Mouse (Mus musculus) stomach, embryonic 15.5 days (tissue): ENCODE measurements around the gene Epb41l2. TPM values are rescaled to one million over a fixed set of nuclear protein-coding genes. Genes with fewer than 3 reads are reported as not detected.
A peak's percentile ranks its signal among the peaks of the same experiment; 100 is the strongest.

ENCODE experiments used
- ATAC-seq: fragments of 200-750 bp; cut with Nextera tagmentation; 2 replicates; pipeline ENCODE4 v1.8.0; 2017; ENCODE audit warnings: low read depth, moderate number of reproducible peaks, moderate TSS enrichment; ENCODE audit not compliant: insufficient read depth, low FRiP score
- H3K27ac ChIP-seq: fragments of 300-500 bp; sonication (generic); 2 replicates; pipeline ENCODE4 v1.5.1; 2015; ENCODE audit warnings: mild to moderate bottlenecking, inconsistent platforms
- H3K27me3 ChIP-seq: fragments of 300-500 bp; sonication (generic); replicated peaks from 2 replicates; pipeline ENCODE4 v1.6.1; 2015; ENCODE audit warnings: inconsistent platforms
- H3K36me3 ChIP-seq: fragments of 300-500 bp; sonication (generic); 2 replicates; pipeline ENCODE4 v1.6.1; 2015; ENCODE audit warnings: inconsistent platforms
- H3K4me1 ChIP-seq: fragments of 300-500 bp; sonication (generic); 2 replicates; pipeline ENCODE4 v1.6.1; 2015; ENCODE audit warnings: inconsistent platforms
- H3K4me2 ChIP-seq: fragments of 300-500 bp; sonication (generic); 2 replicates; pipeline ENCODE4 v1.6.1; 2015; ENCODE audit warnings: mild to moderate bottlenecking, inconsistent platforms
- H3K4me3 ChIP-seq: fragments of 300-500 bp; sonication (generic); replicated peaks from 2 replicates; pipeline ENCODE4 v1.5.1; 2015; ENCODE audit warnings: inconsistent platforms
- H3K9ac ChIP-seq: fragments of 300-500 bp; sonication (generic); 2 replicates; pipeline ENCODE4 v1.6.1; 2015; ENCODE audit warnings: inconsistent platforms
- H3K9me3 ChIP-seq: fragments of 300-500 bp; sonication (generic); 2 replicates; pipeline ENCODE4 v1.6.1; 2016; ENCODE audit warnings: inconsistent platforms
- WGBS: fragments of 180-500 bp; shearing (Covaris S2); methylation state at CpG from one replicate; pipeline ENCODE4 v1.1.7; 2015; 5-methylcytosine and 5-hydroxymethylcytosine counted together
- polyA plus RNA-seq: library from polyadenylated mRNA; unstranded; fragments of >200 nt; fragmentation: Nextera tagmentation; extraction: Ambion mirVana; gene quantifications from 2 replicates; pipeline ENCODE4 v1.2.1, GENCODE M21; 2015

Gene Epb41l2
- polyA plus RNA-seq, 1 experiment from 2014 or later = 50.2 TPM

GRCm38 (mm10) chr10:25331321-25332049, 28.1 kb upstream of the Epb41l2 start:
- Histone ChIP-seq H3K27ac (peak overlapping the region; percentile 28; the same call in 1 of the 2 replicates), H3K9me3 (no peaks in the 10 kb centered on the region), H3K4me1 (no peaks in the 10 kb centered on the region), H3K27me3 (no peaks in the 10 kb centered on the region), H3K36me3 (no peaks in the 10 kb centered on the region), H3K9ac (no peak overlapping the region), H3K4me2 (no peak overlapping the region), H3K4me3 (no peak overlapping the region)
- WGBS = 48% methylated on average over 9 of the region's 9 CpGs
- no peak for ATAC-seq

GRCm38 (mm10) chr10:25333390-25334079, 26.1 kb upstream of the Epb41l2 start:
- WGBS = 43% methylated on average over 4 of the region's 4 CpGs
- no peaks in the 10 kb centered on the region for H3K4me1 ChIP-seq
- no peak for ATAC-seq

DNA sequence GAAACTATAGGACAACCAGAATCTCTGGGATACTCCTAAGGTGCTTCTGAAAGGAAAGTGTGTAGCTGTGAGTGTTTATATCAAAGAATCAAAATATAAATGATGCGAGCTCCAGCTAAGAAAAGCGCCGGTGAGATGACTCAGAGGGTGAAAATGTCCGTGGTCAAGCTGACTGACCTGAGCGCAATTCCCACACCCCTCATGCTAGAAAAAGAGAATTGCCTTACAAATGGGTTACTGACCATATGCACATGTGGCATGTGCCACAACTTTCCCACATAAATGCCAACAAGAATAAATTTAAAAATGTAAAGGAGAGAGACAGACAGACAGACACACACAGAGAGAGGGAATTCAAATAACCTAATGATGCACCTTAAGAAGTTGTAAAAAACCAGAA, 18.9 kb upstream of the Epb41l2 start:
- H3K36me3 ChIP-seq = no peaks in the 10 kb centered on the region
- no peak for ATAC-seq
- H3K9ac ChIP-seq = no peak overlapping the region
- WGBS = 88% methylated on average over 5 of the region's 5 CpGs
- no peak overlapping the region for H3K4me2 ChIP-seq
- no peaks in the 10 kb centered on the region for H3K27me3 ChIP-seq
- no peaks in the 10 kb centered on the region for H3K4me1 ChIP-seq
- no peaks in the 10 kb centered on the region for H3K9me3 ChIP-seq
- no peak overlapping the region for H3K27ac ChIP-seq
- no peak overlapping the region for H3K4me3 ChIP-seq

More at GRCm38 (mm10) chr10:25333390-25334079, 26.1 kb upstream of the Epb41l2 start:
- Histone ChIP-seq H3K27ac (no peak overlapping the region), H3K4me3 (no peak overlapping the region), H3K36me3 (no peaks in the 10 kb centered on the region), H3K27me3 (no peaks in the 10 kb centered on the region), H3K4me2 (no peak overlapping the region), H3K9ac (no peak overlapping the region), H3K9me3 (no peaks in the 10 kb centered on the region)

GRCm38 (mm10) chr10:25342801-25343200, 16.8 kb upstream of the Epb41l2 start:
- H3K27ac ChIP-seq = no peak overlapping the region
- no peak for ATAC-seq
- no peak overlapping the region for H3K4me3 ChIP-seq
- no peak overlapping the region for H3K9ac ChIP-seq
- H3K27me3 ChIP-seq = no peaks in the 10 kb centered on the region
- H3K4me1 ChIP-seq = no peaks in the 10 kb centered on the region
- H3K36me3 ChIP-seq = no peaks in the 10 kb centered on the region
- no peaks in the 10 kb centered on the region for H3K9me3 ChIP-seq
- H3K4me2 ChIP-seq = no peak overlapping the region

- Histone ChIP-seq H3K4me1 (no peaks in the 10 kb centered on the region), H3K9ac (no peak overlapping the region), H3K9me3 (no peaks in the 10 kb centered on the region), H3K27me3 (no peaks in the 10 kb centered on the region), H3K36me3 (no peaks in the 10 kb centered on the region), H3K27ac (no peak overlapping the region), H3K4me2 (no peak overlapping the region), H3K4me3 (no peak overlapping the region)
- ATAC-seq = no peak
- whole genome bisulfite sequencing = 93% methylated on average over 3 of the region's 3 CpGs
Observed at GRCm38 (mm10) chr10:25353941-25354340, 5.7 kb upstream of the Epb41l2 start.

GRCm38 (mm10) chr10:25354390-25354789, 5.2 kb upstream of the Epb41l2 start:
- H3K27me3 ChIP-seq = no peaks in the 10 kb centered on the region
- 78% methylated on average over 7 of the region's 7 CpGs for WGBS
- H3K4me2 ChIP-seq = no peak overlapping the region
- ATAC-seq = no peak
- H3K4me3 ChIP-seq = no peak overlapping the region
- no peaks in the 10 kb centered on the region for H3K4me1 ChIP-seq
- no peaks in the 10 kb centered on the region for H3K36me3 ChIP-seq
- H3K9ac ChIP-seq = no peak overlapping the region
- H3K27ac ChIP-seq = no peak overlapping the region
- no peaks in the 10 kb centered on the region for H3K9me3 ChIP-seq

DNA sequence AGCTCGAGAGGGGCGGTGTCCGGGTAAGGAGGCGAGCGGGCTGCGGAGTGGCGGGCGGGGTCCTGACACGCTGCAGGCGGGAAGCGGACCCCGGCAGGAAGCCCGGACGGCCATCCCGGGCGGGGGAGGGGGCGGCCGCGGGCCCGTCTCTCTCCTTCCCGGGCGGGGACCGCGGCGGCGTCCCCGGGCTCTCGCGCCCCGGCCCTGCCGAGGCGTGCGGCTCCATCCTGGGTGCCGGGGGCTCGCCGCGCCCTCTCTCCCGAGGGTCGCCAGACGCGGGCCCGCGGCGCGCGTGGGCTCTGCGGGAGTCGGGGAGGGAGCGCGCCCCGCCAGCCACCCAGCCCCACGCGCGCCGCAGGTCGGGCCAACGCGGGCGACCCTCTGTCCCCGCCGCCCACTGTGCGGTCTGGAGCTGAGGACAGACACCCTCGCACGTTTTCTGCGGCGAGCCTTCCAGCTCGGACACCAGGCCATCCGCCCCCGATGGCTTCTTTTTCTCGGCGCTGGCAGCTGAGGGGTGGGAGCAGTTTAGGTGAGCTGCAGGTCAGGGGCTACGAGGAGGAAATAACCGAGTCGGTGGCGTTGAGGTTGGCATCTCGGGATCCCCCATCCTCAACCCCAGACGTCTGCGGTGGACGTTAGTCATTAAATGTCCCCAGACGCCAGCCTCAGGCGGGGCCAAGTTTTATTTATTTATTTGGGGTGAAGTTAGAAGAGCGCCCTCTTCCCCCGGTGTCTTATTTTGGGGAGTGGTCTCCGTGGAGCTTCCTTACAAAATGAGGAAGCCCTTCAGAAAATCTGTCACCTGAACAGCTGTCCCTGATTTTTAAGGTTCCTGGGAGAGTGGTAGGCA, 587 bp downstream of the Epb41l2 start:
- H3K9ac ChIP-seq = peak overlapping the region; percentile 83
- H3K4me2 ChIP-seq = peak overlapping the region; percentile 76
- ATAC-seq = peak; percentile 24
- WGBS = under 1% methylated on average over 74 of the region's 84 CpGs
- peak overlapping the region; percentile 79 for H3K4me3 ChIP-seq
- 0 out of 2 replicates have a peak, but pooled peaks cover 10% of the 10 kb centered on the region for H3K4me1 ChIP-seq
- no peaks in the 10 kb centered on the region for H3K9me3 ChIP-seq
- peak overlapping the region; percentile 82 for H3K27ac ChIP-seq
- H3K27me3 ChIP-seq = no peaks in the 10 kb centered on the region
- no peaks in the 10 kb centered on the region for H3K36me3 ChIP-seq

DNA sequence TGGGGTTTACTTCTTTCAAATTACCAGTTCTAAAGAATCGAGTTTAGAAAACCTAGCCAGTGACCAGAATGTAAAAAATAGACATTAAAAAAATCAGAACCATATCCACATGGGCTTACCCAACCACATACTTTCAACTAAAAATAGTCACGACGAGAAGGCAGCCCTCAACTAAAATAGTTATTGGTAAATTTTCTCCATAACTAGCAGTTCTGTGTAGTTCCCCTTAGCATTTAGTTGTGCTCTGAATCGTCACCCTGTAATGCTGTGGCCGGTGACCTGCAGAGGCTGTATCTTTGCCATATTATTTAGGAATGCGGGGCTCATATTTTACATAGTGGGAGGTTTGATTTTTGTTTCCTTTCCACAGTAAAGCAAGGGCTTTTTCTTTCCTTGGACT, 2.6 kb downstream of the Epb41l2 start:
- no peaks in the 10 kb centered on the region for H3K36me3 ChIP-seq

GRCm38 (mm10) chr10:25365158-25365557, 5.6 kb downstream of the Epb41l2 start:
- Histone ChIP-seq H3K27ac (no peak overlapping the region), H3K4me2 (no peak overlapping the region), H3K36me3 (no peaks in the 10 kb centered on the region), H3K4me3 (no peak overlapping the region), H3K27me3 (no peaks in the 10 kb centered on the region), H3K9ac (no peak overlapping the region), H3K9me3 (no peaks in the 10 kb centered on the region), H3K4me1 (0 out of 2 replicates have a peak, but pooled peaks cover 14% of the 10 kb centered on the region)
- 88% methylated on average over 7 of the region's 7 CpGs for WGBS
- no peak for ATAC-seq

More for the DNA sequence above, 2.6 kb downstream of the Epb41l2 start:
- H3K27me3 ChIP-seq = no peaks in the 10 kb centered on the region
- H3K9ac ChIP-seq = no peak overlapping the region
- H3K4me1 ChIP-seq = 0 out of 2 replicates have a peak, but pooled peaks cover 14% of the 10 kb centered on the region
- no peak overlapping the region for H3K27ac ChIP-seq
- ATAC-seq = no peak
- 44% methylated on average over 6 of the region's 6 CpGs for WGBS
- no peaks in the 10 kb centered on the region for H3K9me3 ChIP-seq
- H3K4me3 ChIP-seq = 0 out of 2 replicates have a peak overlapping the region, but pooled peaks have one; percentile 30
- peak overlapping the region; percentile 76 for H3K4me2 ChIP-seq

DNA sequence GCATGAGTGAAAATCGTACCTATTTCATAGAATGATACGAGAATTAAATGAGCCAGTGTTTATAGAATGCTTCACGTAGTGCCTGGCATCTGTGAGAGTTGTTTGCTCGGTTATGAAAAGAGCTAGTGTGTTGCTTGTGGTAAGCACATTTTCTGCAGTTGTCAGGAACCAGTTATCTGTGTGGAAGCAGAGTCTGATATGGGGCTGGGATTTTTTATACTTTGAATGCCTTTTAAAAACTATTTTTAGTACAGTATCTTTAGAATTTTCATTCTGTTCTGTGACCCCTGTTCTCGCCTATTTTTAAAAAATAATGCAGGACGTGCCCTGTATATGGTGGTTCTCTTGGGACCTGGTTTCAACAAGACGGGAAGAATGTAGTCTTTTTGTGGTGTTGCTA, 6.1 kb downstream of the Epb41l2 start:
- H3K27ac ChIP-seq = no peak overlapping the region
- 68% methylated on average over 7 of the region's 7 CpGs for WGBS
- no peak overlapping the region for H3K4me3 ChIP-seq
- H3K4me1 ChIP-seq = peaks cover 14% of the 10 kb centered on the region; the same call in 1 of the 2 replicates
- H3K9ac ChIP-seq = no peak overlapping the region
- no peaks in the 10 kb centered on the region for H3K27me3 ChIP-seq
- no peak for ATAC-seq
- no peak overlapping the region for H3K4me2 ChIP-seq
- H3K9me3 ChIP-seq = no peaks in the 10 kb centered on the region
- H3K36me3 ChIP-seq = no peaks in the 10 kb centered on the region

GRCm38 (mm10) chr10:25366691-25367090, 7.1 kb downstream of the Epb41l2 start:
- Histone ChIP-seq H3K27me3 (no peaks in the 10 kb centered on the region), H3K4me3 (no peak overlapping the region), H3K27ac (no peak overlapping the region), H3K4me1 (peaks cover 14% of the 10 kb centered on the region; the same call in 1 of the 2 replicates), H3K36me3 (no peaks in the 10 kb centered on the region), H3K9ac (no peak overlapping the region), H3K4me2 (no peak overlapping the region), H3K9me3 (no peaks in the 10 kb centered on the region)
- 62% methylated on average over 5 of the region's 5 CpGs for WGBS
- no peak for ATAC-seq
